ENCODE assay signal across 19 mouse cellular contexts in genomic region chr6:117871034-117871433, GRCm38 (mm10). TPM values are rescaled to one million over a fixed set of nuclear protein-coding genes. Genes with fewer than 3 reads are reported as not detected.
DNase-seq lines count a peak whose midpoint lies in the region; ATAC-seq and TF ChIP-seq lines count a peak whose summit lies in the region.
"Had no signal": no experiment of that assay in that cellular context is flagged by ENCODE, and none has a peak within 500 bp of the region (broad histone marks: within the 10 kb centered on the region; RNA-seq: fewer than 3 reads in every experiment).

No protein-coding gene starts in this region.

- peak overlapping the region; percentile 24; the same call in 1 of the 2 replicates for H3K4me3 ChIP-seq in liver, embryonic 11.5 days (ENCODE audit: low read depth, low read length)
- no peak overlapping the region for H3K4me3 ChIP-seq in liver, postnatal 0 days (ENCODE audit: low read depth, low read length)
- H3K4me3 ChIP-seq in ES-Bruce4 (ENCODE audit: low read depth, low read length) = peak overlapping the region; percentile 74
- H3K4me3 ChIP-seq: embryonic facial prominence, embryonic 13.5 days; forebrain, embryonic 15.5 days; heart, embryonic 15.5 days; hindbrain, embryonic 13.5 days had no signal

- H3K4me1 ChIP-seq in liver, embryonic 11.5 days (replicated peaks; ENCODE audit: control insufficient read depth, insufficient read depth, low read length) = no peaks in the 10 kb centered on the region
- H3K4me1 ChIP-seq in liver, postnatal 0 days (ENCODE audit: insufficient read depth) = peaks cover 6% of the 10 kb centered on the region; the same call in 1 of the 2 replicates
- no peaks in the 10 kb centered on the region for H3K4me1 ChIP-seq in ES-Bruce4 (ENCODE audit: control insufficient read depth, insufficient read depth, low read length)
- H3K4me1 ChIP-seq: embryonic facial prominence, embryonic 13.5 days; forebrain, embryonic 15.5 days; heart, embryonic 15.5 days; hindbrain, embryonic 13.5 days had no signal

- peak overlapping the region; percentile 40 for H3K4me2 ChIP-seq in liver, embryonic 11.5 days
- no peak overlapping the region for H3K4me2 ChIP-seq in liver, postnatal 0 days (ENCODE audit: low read depth, low read length)
- H3K4me2 ChIP-seq: embryonic facial prominence, embryonic 13.5 days; forebrain, embryonic 15.5 days; heart, embryonic 11.5 days; heart, embryonic 15.5 days; hindbrain, embryonic 13.5 days had no signal

- no peak overlapping the region for H3K27ac ChIP-seq in liver, embryonic 11.5 days (ENCODE audit: low read depth, low read length)
- no peak overlapping the region for H3K27ac ChIP-seq in liver, postnatal 0 days (ENCODE audit: low read depth)
- no peak overlapping the region for H3K27ac ChIP-seq in ES-Bruce4 (ENCODE audit: insufficient read depth, low read length)
- H3K27ac ChIP-seq: embryonic facial prominence, embryonic 13.5 days; forebrain, embryonic 15.5 days; heart, embryonic 15.5 days; hindbrain, embryonic 13.5 days had no signal

- intact Hi-C loops in left cerebral cortex, postnatal 10 days (cut with DNase I) = no loop called here

- no peak for DNase-seq in liver, embryonic 11.5 days (ENCODE audit: low spot score)
- no peak for DNase-seq in liver, postnatal 0 days
- peak; percentile 68 for DNase-seq in ZHBTc4 (ENCODE audit: low read depth, low spot score)
- DNase-seq in testis, postnatal 14 days (ENCODE audit: low spot score) = peak; percentile 57
- DNase-seq in right cerebral cortex, postnatal 10 days (ENCODE audit: low spot score in 2 of 2) = no peak
- DNase-seq in left cerebral cortex, postnatal 10 days (ENCODE audit: extremely low spot score in 1 of 2, low spot score in 2 of 2) = no peak
- DNase-seq: adrenal gland, adult 2 months; adrenal gland, postnatal 25 days; cerebellum, adult 18-20 months; cerebellum, adult 9-11 months; cerebellum, postnatal 36 days; gastrocnemius, postnatal 36 days; heart, postnatal 14 days had no signal

- no peak for TF ChIP-seq CTCF in liver, postnatal 0 days (IDR thresholded peaks at IDR 0.05; ENCODE audit: low read depth)
- no peak for TF ChIP-seq CTCF in ES-Bruce4 (IDR thresholded peaks at IDR 0.05; ENCODE audit: low read depth, low read length)

- no peaks in the 10 kb centered on the region for H3K9me3 ChIP-seq in liver, embryonic 11.5 days (ENCODE audit: control insufficient read depth, low read length)
- no peaks in the 10 kb centered on the region for H3K9me3 ChIP-seq in liver, postnatal 0 days (ENCODE audit: low read length)
- H3K9me3 ChIP-seq in ES-Bruce4 (replicated peaks; ENCODE audit: control insufficient read depth, insufficient read depth, low read length, poor library complexity, severe bottlenecking) = no peaks in the 10 kb centered on the region
- H3K9me3 ChIP-seq: embryonic facial prominence, embryonic 13.5 days; forebrain, embryonic 15.5 days; heart, embryonic 15.5 days; hindbrain, embryonic 13.5 days had no signal

- WGBS in liver, embryonic 11.5 days = 63% methylated on average over 14 of the region's 14 CpGs
- 79% methylated on average over 14 of the region's 14 CpGs for WGBS in liver, postnatal 0 days (ENCODE audit: insufficient replicate concordance)

- no peaks in the 10 kb centered on the region for H3K27me3 ChIP-seq in liver, embryonic 11.5 days (replicated peaks; ENCODE audit: control insufficient read depth, insufficient read depth, low read length)
- H3K27me3 ChIP-seq in liver, postnatal 0 days (ENCODE audit: insufficient read depth, low read length) = no peaks in the 10 kb centered on the region
- H3K27me3 ChIP-seq in ES-Bruce4 (ENCODE audit: control insufficient read depth, insufficient read depth, low read length, poor library complexity, severe bottlenecking) = no peaks in the 10 kb centered on the region
- H3K27me3 ChIP-seq: embryonic facial prominence, embryonic 13.5 days; forebrain, embryonic 15.5 days; heart, embryonic 15.5 days; hindbrain, embryonic 13.5 days had no signal

- ATAC-seq in liver, embryonic 11.5 days (replicated peaks; ENCODE audit: low FRiP score) = peak; percentile 24; the same call in 1 of the 2 replicates
- ATAC-seq in liver, postnatal 0 days = no peak
- ATAC-seq: forebrain, embryonic 15.5 days had no signal

- H3K36me3 ChIP-seq in liver, embryonic 11.5 days (ENCODE audit: control insufficient read depth, insufficient read depth, low read length) = no peaks in the 10 kb centered on the region
- no peaks in the 10 kb centered on the region for H3K36me3 ChIP-seq in liver, postnatal 0 days (replicated peaks; ENCODE audit: insufficient read depth, low read length)
- H3K36me3 ChIP-seq in ES-Bruce4 (ENCODE audit: control insufficient read depth, insufficient read depth, low read length, poor library complexity, severe bottlenecking) = no peaks in the 10 kb centered on the region
- H3K36me3 ChIP-seq: heart, embryonic 15.5 days had no signal

- 0 out of 2 replicates have a peak overlapping the region, but pooled peaks have one; percentile 18 for H3K9ac ChIP-seq in liver, embryonic 11.5 days (ENCODE audit: low read depth, low read length)
- H3K9ac ChIP-seq in liver, postnatal 0 days (replicated peaks) = no peak overlapping the region
- H3K9ac ChIP-seq in ES-Bruce4 (ENCODE audit: low read depth, poor library complexity, severe bottlenecking) = peak overlapping the region; percentile 42
- H3K9ac ChIP-seq: embryonic facial prominence, embryonic 13.5 days; forebrain, embryonic 15.5 days; heart, embryonic 15.5 days; hindbrain, embryonic 13.5 days had no signal

- no peak for TF ChIP-seq POLR2A in ES-Bruce4 (IDR thresholded peaks at IDR 0.05; ENCODE audit: insufficient read depth, low read length)

- TF ChIP-seq EP300 in liver, postnatal 0 days (IDR thresholded peaks at IDR 0.05; ENCODE audit: low read depth) = no peak
- no peak for TF ChIP-seq EP300 in ES-Bruce4 (IDR thresholded peaks at IDR 0.05; ENCODE audit: insufficient read depth, low read depth, low read length)

RNA-seq across cellular contexts. Expression of gene Zfp239, which starts 9.1 kb away (rescaled TPM):
- polyA plus RNA-seq in liver, embryonic 11.5 days (2014; fragmentation: Nextera tagmentation; extraction: Ambion mirVana) = 8.2 and 8.7 TPM in 2 replicates
- 0.86 and 1.1 TPM in 2 replicates for polyA plus RNA-seq in liver, postnatal 0 days (2015; fragmentation: Nextera tagmentation; extraction: Ambion mirVana)
- polyA plus RNA-seq in ES-Bruce4 (2011; ENCODE audit: insufficient read depth, insufficient read length, low read depth, missing spikeins) = 8.8 and 9.4 TPM in 2 replicates
- total RNA-seq in left cerebral cortex, postnatal 10 days (2021) = 10 to 100 TPM; 31.6 to 38.5 TPM

RNA-seq across cellular contexts. Expression of gene Hnrnpf, which starts 29.1 kb away (rescaled TPM):
- polyA plus RNA-seq in liver, embryonic 11.5 days (2014; fragmentation: Nextera tagmentation; extraction: Ambion mirVana) = 960 and 1,037 TPM in 2 replicates
- polyA plus RNA-seq in liver, postnatal 0 days (2015; fragmentation: Nextera tagmentation; extraction: Ambion mirVana) = 264 and 270 TPM in 2 replicates
- 1,007 and 1,035 TPM in 2 replicates for polyA plus RNA-seq in ES-Bruce4 (2011; ENCODE audit: insufficient read depth, insufficient read length, low read depth, missing spikeins)
- total RNA-seq in left cerebral cortex, postnatal 10 days (2021) = 100 to 1,000 TPM; 144 to 146 TPM

RNA-seq across cellular contexts. Expression of gene Zfp637, which starts 30.1 kb away (rescaled TPM):
- polyA plus RNA-seq in liver, embryonic 11.5 days (2014; fragmentation: Nextera tagmentation; extraction: Ambion mirVana) = 81.0 and 82.3 TPM in 2 replicates
- 25.4 and 25.7 TPM in 2 replicates for polyA plus RNA-seq in liver, postnatal 0 days (2015; fragmentation: Nextera tagmentation; extraction: Ambion mirVana)
- polyA plus RNA-seq in ES-Bruce4 (2011; ENCODE audit: insufficient read depth, insufficient read length, low read depth, missing spikeins) = 9.5 TPM in 2 replicates
- 10 to 100 TPM; 64.1 to 71.1 TPM for total RNA-seq in left cerebral cortex, postnatal 10 days (2021)

Comparison
In these comparisons a context has a peak if more than half of its experiments do, and no peak if none do; other contexts are left out.
1. DNase-seq: peak in ZHBTc4 (single experiment) and testis, postnatal 14 days (single experiment); none in liver, embryonic 11.5 days (single experiment), liver, postnatal 0 days (single experiment), right cerebral cortex, postnatal 10 days (0 of 2) and left cerebral cortex, postnatal 10 days (0 of 2).